Mouse (Mus musculus) gastrocnemius, postnatal 4 days (tissue): ENCODE measurements at regions not wholly inside any gene's neighbourhood (a gene's known extent, or its start where the extent isn't known, plus 50 kb on each side); places are given as distances from the start of the nearest gene placed in this dataset.

Source experiments
- DNase-seq, 2 experiments: peaks; one replicate each; pipeline ENCODE4 v3.0.0; 2021 to 2022; ENCODE audit warnings: low spot score in 2 of 2, mixed read lengths in 2 of 2

- DNase-seq = no peak
Observed at GRCm38 (mm10) chr6:31995977-31996376, 54.1 kb upstream of the 1700012A03Rik start.

- DNase-seq = no peak
Observed at GRCm38 (mm10) chr6:31995249-31995648, 54.8 kb upstream of the 1700012A03Rik start.

- no peak for DNase-seq
Observed at GRCm38 (mm10) chr6:31985698-31986097, 64.3 kb upstream of the 1700012A03Rik start.

- no peak for DNase-seq
Observed at GRCm38 (mm10) chr6:31976705-31977104, 73.3 kb upstream of the 1700012A03Rik start.

- DNase-seq = no peak
Observed at GRCm38 (mm10) chr6:31948063-31948481, 102.0 kb upstream of the 1700012A03Rik start.

- DNase-seq = no peak
Observed at GRCm38 (mm10) chr6:31946572-31946971, 103.5 kb upstream of the 1700012A03Rik start.

- DNase-seq = no peak
Observed at GRCm38 (mm10) chr6:31945347-31945746, 104.7 kb upstream of the 1700012A03Rik start.

- DNase-seq = no peak
Observed at GRCm38 (mm10) chr6:31944546-31944945, 105.5 kb upstream of the 1700012A03Rik start.

GRCm38 (mm10) chr6:31942696-31943095 is 107.3 kb upstream of the 1700012A03Rik start:
- no peak for DNase-seq

- peak; percentile 70 to 79 for DNase-seq
Observed at GRCm38 (mm10) chr6:31938216-31938814, 111.7 kb upstream of the 1700012A03Rik start.

- DNase-seq = no peak
Observed at GRCm38 (mm10) chr6:31937146-31937545, 112.9 kb upstream of the 1700012A03Rik start.

- peak in 1 of 2 experiments; percentile 5 for DNase-seq
Observed at GRCm38 (mm10) chr6:31934826-31935225, 115.2 kb upstream of the 1700012A03Rik start.

GRCm38 (mm10) chr6:31933956-31934355 is 116.1 kb upstream of the 1700012A03Rik start:
- DNase-seq = peak in 1 of 2 experiments; percentile 11

GRCm38 (mm10) chr6:31933364-31933763 is 116.7 kb upstream of the 1700012A03Rik start:
- DNase-seq = peak in 1 of 2 experiments; percentile 13

- DNase-seq = peak in 1 of 2 experiments; percentile 9
Observed at GRCm38 (mm10) chr6:31931116-31931515, 118.9 kb upstream of the 1700012A03Rik start.

- DNase-seq = peak in 1 of 2 experiments; percentile 0
Observed at GRCm38 (mm10) chr6:31929165-31929564, 120.9 kb upstream of the 1700012A03Rik start.

- DNase-seq = peak; percentile 29 to 44
Observed at GRCm38 (mm10) chr6:31927181-31927580, 122.9 kb upstream of the 1700012A03Rik start.

- DNase-seq = no peak
Observed at GRCm38 (mm10) chr6:31924669-31925046, 125.4 kb upstream of the 1700012A03Rik start.

GRCm38 (mm10) chr6:31923951-31924668 is 125.9 kb upstream of the 1700012A03Rik start:
- no peak for DNase-seq

- no peak for DNase-seq
Observed at GRCm38 (mm10) chr6:31921561-31922152, 128.4 kb upstream of the 1700012A03Rik start.

GRCm38 (mm10) chr6:31917411-31918131 is 132.5 kb upstream of the 1700012A03Rik start:
- DNase-seq = no peak

GRCm38 (mm10) chr6:31901791-31902190 is 148.3 kb upstream of the 1700012A03Rik start:
- no peak for DNase-seq
